Mouse (Mus musculus): Measurements from ENCODE around the gene Kdm4a.

Gene Kdm4a

GRCm38 (mm10) chr4:118179467-118180300, at the start of gene Kdm4a:
Gene Kdm4a (minus strand): TSS chr4:118180043.
- in situ Hi-C loops (cut with MboI; ENCODE audit: unreplicated experiment in 2 of 2) = no loop called here

GRCm38 (mm10) chr4:118229035-118229770, 49.4 kb upstream of the Kdm4a start:
- in situ Hi-C loops (cut with MboI; ENCODE audit: unreplicated experiment in 2 of 2) = no loop called here

- in situ Hi-C loops (cut with MboI; ENCODE audit: unreplicated experiment in 2 of 2) = no loop called here
These were observed 47.6 kb upstream of the Kdm4a start for GRCm38 (mm10) chr4:118227398-118227797.

GRCm38 (mm10) chr4:118221261-118221660, 41.4 kb upstream of the Kdm4a start:
- in situ Hi-C loops (cut with MboI; ENCODE audit: unreplicated experiment in 2 of 2) = no loop called here

GRCm38 (mm10) chr4:118220756-118221155, 40.9 kb upstream of the Kdm4a start:
- in situ Hi-C loops (cut with MboI; ENCODE audit: unreplicated experiment in 2 of 2) = no loop called here

- in situ Hi-C loops (cut with MboI; ENCODE audit: unreplicated experiment in 2 of 2) = loop anchor here (5.0 to 10.0 kb wide), 3 partner anchors 75 to 358 kb away; partner anchors contain the start of gene Ptprf (in 1 of the 2)
These were observed 39.6 kb upstream of the Kdm4a start for GRCm38 (mm10) chr4:118219487-118219886.

- in situ Hi-C loops (cut with MboI; ENCODE audit: unreplicated experiment in 2 of 2) = loop anchor here (5.0 to 10.0 kb wide), 3 partner anchors 76 to 359 kb away; partner anchors contain the start of gene Ptprf (in 1 of the 2)
These were observed 38.7 kb upstream of the Kdm4a start for GRCm38 (mm10) chr4:118218521-118218920.

- in situ Hi-C loops (cut with MboI; ENCODE audit: unreplicated experiment in 2 of 2) = loop anchor here (5.0 to 10.0 kb wide), 3 partner anchors 78 to 360 kb away; partner anchors contain the start of gene Ptprf (in 1 of the 2)
These were observed 37.1 kb upstream of the Kdm4a start for GRCm38 (mm10) chr4:118216726-118217595.

- in situ Hi-C loops (cut with MboI; ENCODE audit: unreplicated experiment in 2 of 2) = loop anchor here (5.0 to 10.0 kb wide), 3 partner anchors 80 to 362 kb away; partner anchors contain the start of gene Ptprf (in 1 of the 2)
These were observed 35.0 kb upstream of the Kdm4a start for GRCm38 (mm10) chr4:118214891-118215290.

- in situ Hi-C loops (cut with MboI; ENCODE audit: unreplicated experiment in 2 of 2) = loop anchor here in 1 of 2 experiments (10.0 kb wide), 1 partner anchor 122 kb away; no protein-coding TSS in a partner anchor
These were observed 27.2 kb upstream of the Kdm4a start for GRCm38 (mm10) chr4:118206918-118207640.

GRCm38 (mm10) chr4:118205906-118206305, 26.1 kb upstream of the Kdm4a start:
- in situ Hi-C loops (cut with MboI; ENCODE audit: unreplicated experiment in 2 of 2) = loop anchor here in 1 of 2 experiments (10.0 kb wide), 1 partner anchor 121 kb away; no protein-coding TSS in a partner anchor

- in situ Hi-C loops (cut with MboI; ENCODE audit: unreplicated experiment in 2 of 2) = no loop called here
These were observed 19.2 kb upstream of the Kdm4a start for GRCm38 (mm10) chr4:118199093-118199492.

- in situ Hi-C loops (cut with MboI; ENCODE audit: unreplicated experiment in 2 of 2) = no loop called here
These were observed 18.8 kb upstream of the Kdm4a start for GRCm38 (mm10) chr4:118198606-118199005.

- in situ Hi-C loops (cut with MboI; ENCODE audit: unreplicated experiment in 2 of 2) = no loop called here
These were observed 16.3 kb upstream of the Kdm4a start for GRCm38 (mm10) chr4:118196185-118196584.

- in situ Hi-C loops (cut with MboI; ENCODE audit: unreplicated experiment in 2 of 2) = no loop called here
These were observed 648 bp upstream of the Kdm4a start for GRCm38 (mm10) chr4:118180301-118181080.

- in situ Hi-C loops (cut with MboI; ENCODE audit: unreplicated experiment in 2 of 2) = no loop called here
These were observed 834 bp downstream of the Kdm4a start for GRCm38 (mm10) chr4:118178952-118179466.

GRCm38 (mm10) chr4:118172461-118172860, 7.4 kb downstream of the Kdm4a start:
- in situ Hi-C loops (cut with MboI; ENCODE audit: unreplicated experiment in 2 of 2) = loop anchor here in 1 of 2 experiments (25.0 kb wide), 1 partner anchor 940 kb away; the partner anchor contains the start of gene Slc2a1

- in situ Hi-C loops (cut with MboI; ENCODE audit: unreplicated experiment in 2 of 2) = loop anchor here in 1 of 2 experiments (25.0 kb wide), 1 partner anchor 941 kb away; the partner anchor contains the start of gene Slc2a1
These were observed 8.8 kb downstream of the Kdm4a start for GRCm38 (mm10) chr4:118171006-118171405.

Data from v-Abl transformed pro-B cells (cell line).